Mouse (Mus musculus) brain, embryonic 18.5 days (tissue): ENCODE results near the gene Grik3.

Source experiments
- DNase-seq: peaks from one replicate; pipeline ENCODE4 v3.0.0-alpha.2; 2012; ENCODE audit warnings: low read depth, low spot score

Grik3 gene

DNA sequence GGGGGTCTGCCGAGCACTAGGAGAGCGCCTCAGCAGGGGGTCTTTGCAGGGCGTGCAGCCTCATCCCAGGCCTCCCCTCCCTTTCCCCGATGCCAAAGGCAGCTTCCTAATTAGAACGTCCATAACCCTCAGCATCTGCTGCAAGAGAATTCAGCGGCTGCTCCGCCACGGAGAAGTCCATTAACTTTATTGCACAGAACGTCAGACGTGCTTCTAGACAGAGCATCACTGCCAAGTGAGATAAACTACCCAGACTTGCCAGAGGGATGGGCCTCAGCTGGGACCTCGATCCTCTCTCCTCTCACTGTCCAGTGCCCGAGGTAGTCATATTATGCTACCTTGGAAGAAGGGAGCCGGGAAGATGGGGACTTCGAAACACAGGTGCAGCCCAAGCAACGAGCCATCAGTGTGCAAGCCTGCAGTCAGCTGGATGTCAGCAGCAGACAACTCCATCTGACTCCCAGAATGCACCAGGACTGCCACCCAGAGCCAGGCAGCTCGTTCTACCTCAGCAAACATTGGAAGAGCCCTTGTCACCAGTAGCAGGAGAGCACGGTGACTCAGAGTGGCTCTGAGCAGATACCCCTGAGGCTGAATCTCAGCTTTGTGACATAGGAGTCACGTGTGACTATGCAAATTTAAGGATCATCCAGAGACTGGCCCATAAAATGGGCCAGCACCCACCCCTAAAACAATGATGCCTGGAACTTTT is 228.1 kb downstream of the Grik3 start:
- DNase-seq = no peak

DNA sequence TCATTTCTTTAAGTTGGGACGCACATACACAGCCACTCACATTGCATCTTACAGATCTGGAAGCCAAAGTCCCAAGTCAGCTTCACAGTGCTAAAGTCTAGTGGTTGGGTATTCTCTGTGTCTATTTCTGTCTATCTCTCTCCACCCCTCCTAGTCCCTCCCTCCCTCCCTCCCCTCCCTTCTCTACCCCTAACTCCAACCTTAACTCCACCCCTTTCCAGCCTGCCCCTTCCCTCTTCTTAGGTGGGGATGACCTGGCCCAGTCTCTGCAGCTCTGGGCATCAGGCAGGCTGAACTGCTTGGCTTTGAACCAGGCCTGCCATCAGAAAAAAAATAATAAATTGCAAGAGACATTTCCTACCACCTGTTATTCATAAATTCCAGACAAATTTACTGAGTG is 235.7 kb downstream of the Grik3 start:
- DNase-seq = no peak

DNA sequence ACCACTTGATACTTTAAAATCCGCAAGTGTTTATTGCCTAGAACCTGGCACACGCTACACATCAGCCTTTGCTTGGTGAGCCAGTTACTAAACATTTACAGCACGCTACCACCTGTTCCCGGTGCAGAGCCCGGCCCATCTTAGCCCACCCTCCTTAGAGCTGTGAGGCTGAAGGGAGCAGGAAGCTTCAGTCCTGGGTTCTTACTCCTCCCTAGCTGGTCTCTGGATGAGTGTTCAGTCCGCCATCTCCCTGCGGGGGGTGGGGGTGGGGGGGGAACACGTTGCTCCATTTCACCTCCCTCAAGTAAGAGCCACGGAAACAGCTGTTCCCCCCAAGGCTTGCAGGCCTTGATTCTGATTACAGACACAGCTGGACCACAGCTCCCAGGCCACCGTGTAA is 236.5 kb downstream of the Grik3 start:
- DNase-seq = no peak

DNA sequence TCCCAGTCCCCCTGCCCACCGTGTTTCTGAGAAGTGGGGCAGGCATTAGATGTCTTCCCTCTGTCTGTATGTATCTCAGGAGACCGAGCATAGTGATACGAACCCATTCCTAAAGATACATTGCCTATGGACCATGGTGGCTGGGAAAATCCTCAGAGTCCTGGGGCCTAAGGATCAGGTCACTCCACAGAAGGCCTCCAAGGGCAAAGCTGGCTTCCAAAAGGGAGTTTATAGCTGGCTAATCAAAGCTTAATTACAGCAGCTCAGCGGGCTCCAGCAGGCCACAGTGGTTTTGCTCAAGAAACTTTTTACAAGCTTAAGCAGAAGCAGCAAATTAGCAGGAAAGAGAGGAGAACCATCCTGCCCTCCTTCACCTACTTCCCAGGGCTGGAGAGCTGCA is 237.1 kb downstream of the Grik3 start:
- DNase-seq = no peak

DNA sequence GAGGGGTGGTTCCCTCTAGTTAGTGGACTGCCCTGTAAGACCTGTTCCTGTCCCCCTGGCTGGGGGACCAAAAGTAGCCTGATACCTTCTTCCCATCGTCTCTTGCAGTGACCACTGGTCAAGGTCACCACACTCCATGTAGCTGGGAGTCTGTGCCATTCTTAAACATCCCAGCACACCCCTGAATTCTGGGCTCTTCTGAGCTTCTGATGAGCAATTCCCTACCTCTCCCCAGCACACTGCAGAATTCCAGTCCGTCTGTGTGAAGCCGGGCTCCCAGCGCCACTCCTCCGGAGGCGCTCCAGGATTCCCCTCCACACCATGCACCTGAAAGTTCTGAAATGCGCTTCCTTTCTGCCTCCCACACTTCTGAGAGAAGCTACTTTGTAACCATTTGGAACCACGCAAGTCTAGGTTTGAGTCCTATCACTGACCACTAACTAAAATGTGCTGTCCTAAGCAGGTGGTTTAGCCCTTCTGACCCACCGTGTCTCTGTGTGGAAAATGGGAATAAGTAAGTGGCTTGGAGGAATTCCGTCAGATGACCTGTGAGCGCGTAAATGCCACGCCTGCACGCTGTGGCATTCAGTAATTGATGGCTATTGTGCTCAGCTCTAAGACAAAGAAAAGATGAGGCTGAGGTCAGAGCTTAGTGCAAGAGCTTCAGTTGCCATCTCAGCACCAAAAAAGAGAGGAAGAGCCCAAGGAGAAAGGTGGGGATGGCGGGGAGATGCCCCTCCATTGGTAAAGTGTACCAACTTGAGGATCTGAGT is 237.8 kb downstream of the Grik3 start:
- no peak for DNase-seq

DNA sequence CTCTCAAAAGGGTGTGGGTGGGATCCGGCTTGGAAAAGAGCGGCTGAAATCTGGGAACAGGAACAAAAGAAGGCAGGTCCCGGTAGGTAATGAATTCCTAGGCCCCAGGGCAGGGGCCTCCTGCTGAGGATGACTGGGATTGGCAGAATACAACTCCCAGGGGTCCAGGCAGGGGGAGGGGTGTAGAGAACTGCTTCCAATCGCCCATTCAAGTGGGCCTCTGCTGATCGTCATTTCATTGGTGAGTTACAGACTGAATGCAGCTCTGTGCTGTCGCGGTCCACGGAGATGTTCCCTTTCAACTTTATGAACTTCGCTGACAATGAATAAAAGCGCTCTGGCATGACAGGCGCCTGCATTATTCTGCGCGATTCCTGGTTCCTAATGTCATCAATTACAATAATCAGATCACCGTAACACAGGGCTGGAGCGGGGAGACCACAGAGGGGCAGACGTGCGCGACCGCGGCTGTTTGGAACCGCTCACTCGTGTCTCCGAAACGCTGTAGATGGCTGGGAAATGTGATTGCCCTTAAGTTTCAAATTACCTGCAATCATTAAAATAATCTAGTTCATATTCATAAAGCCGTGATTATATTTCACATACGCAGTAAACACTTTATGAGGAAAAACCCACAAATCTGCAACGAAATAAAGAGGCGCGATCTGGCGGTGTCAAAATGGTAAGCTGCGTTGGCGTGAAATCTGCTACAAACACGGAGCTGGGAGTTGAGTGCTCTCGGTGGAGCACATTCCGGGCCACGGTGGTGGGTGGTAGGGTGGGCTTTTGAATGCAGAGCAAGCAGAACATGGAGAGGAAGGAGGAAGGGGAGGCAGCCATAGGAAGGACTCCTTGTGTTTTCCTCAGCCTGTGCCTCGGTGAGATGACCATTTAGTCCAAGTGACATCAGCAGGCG is 239.1 kb downstream of the Grik3 start:
- DNase-seq = no peak

DNA sequence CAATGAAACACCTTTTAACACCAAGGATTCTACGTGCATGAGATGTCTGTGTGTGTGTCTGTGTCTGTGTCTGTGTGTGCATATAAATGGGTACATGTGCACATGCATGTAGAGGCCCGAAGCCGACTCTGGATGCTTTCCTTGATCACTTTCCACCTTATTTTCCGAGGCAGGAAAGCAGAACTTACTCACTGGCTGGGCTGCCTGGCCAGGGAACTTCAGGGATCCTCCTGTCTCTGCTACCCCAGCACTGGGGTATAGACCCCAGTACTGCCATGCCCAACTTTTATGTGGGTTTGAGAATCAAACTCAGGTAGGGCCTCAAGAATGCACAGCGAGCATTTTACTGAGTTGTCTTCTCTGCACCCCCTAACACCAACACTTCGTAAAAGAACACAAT is 240.3 kb downstream of the Grik3 start:
- DNase-seq = no peak

DNA sequence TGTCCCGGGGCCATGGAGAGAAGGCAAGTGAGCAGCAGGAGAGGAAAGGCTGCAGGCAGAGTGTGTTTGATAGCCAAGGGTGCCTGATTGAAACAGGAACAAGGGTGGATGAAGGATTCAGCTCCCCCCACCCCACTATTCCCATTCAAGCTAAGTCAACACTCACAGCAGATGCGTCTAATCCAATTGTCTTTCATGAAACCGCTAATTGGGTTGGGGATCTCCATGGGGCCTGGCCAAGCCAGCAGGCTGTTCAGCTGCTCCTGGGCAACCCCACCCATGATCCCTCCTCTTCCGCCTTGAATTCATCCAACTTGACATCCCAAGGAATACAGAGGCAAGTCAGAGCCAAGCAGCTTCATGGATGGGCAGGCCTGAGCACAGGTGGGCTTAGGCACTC is 246.3 kb downstream of the Grik3 start:
- DNase-seq = no peak

DNA sequence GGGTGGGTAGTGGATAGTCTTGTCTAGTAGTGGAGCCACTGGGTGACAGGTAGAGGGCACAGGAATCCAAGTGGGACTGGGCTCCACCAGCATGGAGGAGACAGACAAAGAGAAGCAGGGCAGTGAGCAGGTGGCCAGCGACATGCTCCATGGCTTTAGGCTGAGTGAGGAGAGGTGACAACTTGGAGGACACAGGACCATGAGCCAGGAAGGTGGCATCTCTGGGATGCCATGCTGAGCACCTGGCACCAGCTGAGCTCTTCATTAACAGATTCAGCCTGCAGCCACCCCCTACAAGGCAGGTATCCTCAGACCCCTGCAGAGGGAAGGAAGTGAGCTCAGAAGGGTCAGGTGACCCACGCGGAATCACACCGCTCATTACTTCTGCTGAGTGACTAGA is 248.3 kb downstream of the Grik3 start:
- DNase-seq = no peak

DNA sequence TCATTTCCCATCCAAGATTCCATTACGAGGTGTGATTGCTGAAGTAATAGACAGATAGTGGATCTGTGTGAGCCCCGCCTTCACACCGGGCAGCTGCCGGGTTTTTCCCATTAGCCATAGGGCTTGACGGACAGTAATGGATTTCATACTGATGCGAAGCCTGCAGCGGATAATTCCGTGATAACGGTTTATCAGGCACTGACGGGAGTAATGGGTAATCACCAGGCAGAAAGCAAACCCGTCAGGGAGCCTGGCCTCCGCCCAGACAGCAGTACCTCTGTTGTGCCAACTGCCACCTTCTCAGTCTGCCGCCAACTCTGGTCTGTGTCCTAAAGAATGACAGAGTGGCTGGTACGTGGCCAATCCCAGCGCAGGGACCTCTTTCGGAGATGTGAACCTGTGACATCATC is 251.7 kb downstream of the Grik3 start:
- no peak for DNase-seq

DNA sequence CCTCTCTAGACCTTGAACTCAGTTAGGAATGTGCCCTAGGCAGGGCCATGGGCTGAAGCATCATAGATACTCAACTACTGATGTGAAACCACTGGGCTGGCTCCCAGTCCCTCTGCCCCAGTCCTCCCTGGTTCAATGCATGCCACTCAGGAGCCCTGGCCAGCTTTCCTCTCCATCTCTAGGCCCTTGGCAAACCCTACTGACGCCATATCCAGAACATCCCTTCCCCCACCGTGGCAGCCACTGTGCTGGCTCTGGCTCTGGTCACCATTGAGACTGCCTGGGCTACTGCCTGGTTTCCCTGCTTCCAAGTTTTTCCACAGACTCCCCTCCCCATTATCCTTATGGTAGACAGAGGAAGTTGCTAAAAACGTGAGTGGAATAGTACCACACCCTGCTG is 255.4 kb downstream of the Grik3 start:
- DNase-seq = no peak

DNA sequence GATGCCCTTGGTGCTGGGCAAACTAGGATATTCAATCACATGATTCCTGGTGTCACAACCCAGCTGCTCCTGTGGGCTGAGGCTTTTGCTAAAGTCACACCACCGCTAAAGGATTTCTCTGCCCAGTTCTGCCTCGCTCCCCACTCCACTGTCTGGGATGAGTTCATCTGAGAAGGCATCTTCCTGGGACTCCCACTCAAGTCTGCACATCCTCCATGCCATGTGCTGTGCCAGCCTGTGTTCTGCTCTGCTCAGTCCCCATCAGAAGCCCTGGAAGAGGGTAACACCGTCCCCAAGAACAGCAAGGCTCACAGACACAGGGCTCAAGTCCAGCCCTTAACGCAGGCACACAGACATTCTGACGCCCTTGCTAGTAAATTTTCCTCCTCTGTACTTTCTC is 265.9 kb downstream of the Grik3 start:
- DNase-seq = no peak

DNA sequence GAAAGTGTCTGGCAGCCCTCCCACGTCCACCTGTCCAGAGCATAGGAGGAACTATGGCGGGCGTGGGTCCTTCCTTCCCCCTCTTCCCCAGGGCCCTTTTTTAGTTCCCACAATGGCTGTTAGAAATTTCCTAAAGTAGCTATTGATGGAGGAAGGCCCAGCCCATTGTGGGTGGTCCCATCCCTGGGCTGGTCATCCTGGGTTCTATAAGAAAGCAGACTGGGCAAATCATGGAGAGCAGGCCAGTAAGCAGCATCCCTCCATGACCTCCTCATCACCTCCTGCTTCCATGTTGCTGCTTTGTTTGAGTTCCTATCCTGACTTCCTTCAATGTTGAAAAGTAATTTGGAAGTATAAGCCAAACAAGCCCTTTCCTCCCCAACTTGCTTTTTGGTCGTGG is 269.8 kb downstream of the Grik3 start:
- no peak for DNase-seq

DNA sequence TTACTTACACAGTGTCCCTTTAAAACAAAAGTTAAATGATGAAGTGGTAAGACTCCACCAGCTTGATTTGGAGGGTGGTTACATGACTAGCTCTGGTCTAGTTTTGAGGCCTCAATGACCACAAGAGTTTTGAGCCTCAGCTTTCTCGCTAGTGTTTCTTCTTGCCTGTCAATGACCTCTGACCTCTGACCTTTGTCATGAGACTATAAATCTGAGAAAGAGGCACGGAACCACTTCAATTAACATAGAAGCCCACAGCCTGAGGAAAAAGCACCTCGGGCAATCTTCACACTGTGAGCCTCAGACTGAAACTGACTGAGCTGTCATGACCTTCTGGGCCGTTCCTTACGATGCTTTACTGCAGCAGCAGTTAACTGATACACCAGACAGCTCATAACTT is 272.6 kb downstream of the Grik3 start:
- no peak for DNase-seq
